Mouse (Mus musculus) lung, postnatal 14 days (tissue): ENCODE measurements around the gene Disp1.

Source experiments
- DNase-seq: peaks from one replicate; pipeline ENCODE4 v3.0.0; 2021

The Disp1 gene

GRCm38 (mm10) chr1:183117827-183118825, 103.2 kb downstream of the Disp1 start:
- DNase-seq = peak; percentile 19

GRCm38 (mm10) chr1:183116946-183117826, 104.1 kb downstream of the Disp1 start:
- no peak for DNase-seq

- DNase-seq = peak; percentile 20
Observed at GRCm38 (mm10) chr1:183116441-183116840, 104.9 kb downstream of the Disp1 start.

- no peak for DNase-seq
Observed at GRCm38 (mm10) chr1:183115076-183115475, 106.2 kb downstream of the Disp1 start.

GRCm38 (mm10) chr1:183114554-183114953, 106.8 kb downstream of the Disp1 start:
- no peak for DNase-seq

- no peak for DNase-seq
Observed at GRCm38 (mm10) chr1:183113546-183113945, 107.8 kb downstream of the Disp1 start.

- no peak for DNase-seq
Observed at GRCm38 (mm10) chr1:183107476-183107875, 113.8 kb downstream of the Disp1 start.

- DNase-seq = no peak
Observed at GRCm38 (mm10) chr1:183104696-183105095, 116.6 kb downstream of the Disp1 start.

- DNase-seq = no peak
Observed at GRCm38 (mm10) chr1:183102775-183103174, 118.5 kb downstream of the Disp1 start.

- no peak for DNase-seq
Observed at GRCm38 (mm10) chr1:183102153-183102552, 119.2 kb downstream of the Disp1 start.

- no peak for DNase-seq
Observed at GRCm38 (mm10) chr1:183101371-183101770, 120.0 kb downstream of the Disp1 start.

- DNase-seq = no peak
Observed at GRCm38 (mm10) chr1:183100245-183100644, 121.1 kb downstream of the Disp1 start.

- no peak for DNase-seq
Observed at GRCm38 (mm10) chr1:183099686-183100085, 121.6 kb downstream of the Disp1 start.

GRCm38 (mm10) chr1:183097606-183098005, 123.7 kb downstream of the Disp1 start:
- DNase-seq = no peak

GRCm38 (mm10) chr1:183095454-183096088, 125.8 kb downstream of the Disp1 start:
- DNase-seq = no peak

- no peak for DNase-seq
Observed at GRCm38 (mm10) chr1:183092296-183092695, 129.0 kb downstream of the Disp1 start.

- DNase-seq = no peak
Observed at GRCm38 (mm10) chr1:183091203-183091602, 130.1 kb downstream of the Disp1 start.

- no peak for DNase-seq
Observed at GRCm38 (mm10) chr1:183088661-183089060, 132.7 kb downstream of the Disp1 start.

GRCm38 (mm10) chr1:183086843-183087242, 134.5 kb downstream of the Disp1 start:
- no peak for DNase-seq

GRCm38 (mm10) chr1:183084085-183085050, 137.0 kb downstream of the Disp1 start:
- DNase-seq = peak; percentile 30

- no peak for DNase-seq
Observed at GRCm38 (mm10) chr1:183082436-183082835, 138.9 kb downstream of the Disp1 start.

- DNase-seq = no peak
Observed at GRCm38 (mm10) chr1:183081126-183081525, 140.2 kb downstream of the Disp1 start.
